Mouse (Mus musculus): ENCODE results near the gene Ecpas. TPM values are rescaled to one million over a fixed set of nuclear protein-coding genes. Genes with fewer than 3 reads are reported as not detected.

The Ecpas gene
- polyA plus RNA-seq, 1 experiment from 2014 or later, result 31.0 TPM

DNA sequence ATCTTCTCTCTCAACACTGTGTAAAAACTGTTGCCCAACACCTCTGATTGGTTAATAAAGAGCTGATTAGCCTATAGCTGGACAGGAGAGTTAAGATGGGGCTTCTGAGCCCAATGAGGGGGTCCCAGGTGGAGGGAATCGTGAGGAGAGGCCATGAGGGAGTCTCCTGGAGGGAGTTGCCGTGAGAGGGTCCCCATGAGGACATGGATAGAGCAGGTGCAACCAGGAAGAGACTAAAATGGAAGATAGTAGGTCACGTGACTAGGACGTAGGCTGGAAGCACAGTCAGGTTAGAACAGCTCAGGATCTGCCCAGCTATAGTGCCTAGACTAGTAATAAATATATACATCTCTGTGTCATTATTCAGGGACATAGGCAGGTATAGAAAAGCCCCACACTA, 21.8 kb upstream of the Ecpas start:
- WGBS, result 83% methylated on average over 4 of the region's 4 CpGs
- Histone ChIP-seq H3K4me2 (no peak overlapping the region), H3K9ac (no peak overlapping the region), H3K36me3 (no peaks in the 10 kb centered on the region), H3K9me3 (replicated peaks) (no peaks in the 10 kb centered on the region), H3K27ac (no peak overlapping the region), H3K27me3 (no peaks in the 10 kb centered on the region), H3K4me1 (peaks cover 4% of the 10 kb centered on the region; the same call in 1 of the 2 replicates), H3K4me3 (replicated peaks) (no peak overlapping the region)
- 0 out of 2 replicates have a peak, but pooled peaks have one; percentile 6 for ATAC-seq (replicated peaks; ENCODE audit: low FRiP score)

DNA sequence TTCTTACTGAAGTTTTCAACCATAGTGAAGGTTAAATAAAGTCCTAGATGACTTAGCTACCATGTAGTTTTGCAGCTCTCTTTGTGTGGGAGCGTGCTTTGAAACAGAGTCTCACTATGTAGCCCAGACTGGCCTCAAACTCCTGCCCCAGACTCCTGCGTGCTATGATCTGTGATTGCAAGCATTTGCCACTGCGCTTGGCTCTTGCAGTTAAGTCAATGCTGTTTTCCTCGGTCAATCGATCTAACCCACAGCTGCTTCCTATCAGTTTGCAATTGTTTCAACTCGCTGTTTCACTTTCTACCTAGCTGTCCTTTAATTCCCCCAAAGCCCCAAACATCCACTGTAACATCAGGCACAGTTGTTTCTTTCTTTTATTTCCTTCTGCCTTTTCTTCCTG, 20.0 kb upstream of the Ecpas start:
- Histone ChIP-seq H3K9ac (no peak overlapping the region), H3K27me3 (no peaks in the 10 kb centered on the region), H3K4me3 (replicated peaks) (no peak overlapping the region), H3K4me1 (peaks cover 4% of the 10 kb centered on the region; the same call in 1 of the 2 replicates), H3K4me2 (no peak overlapping the region), H3K36me3 (no peaks in the 10 kb centered on the region), H3K27ac (no peak overlapping the region), H3K9me3 (replicated peaks) (no peaks in the 10 kb centered on the region)
- 82% methylated on average over 6 of the region's 6 CpGs for WGBS
- ATAC-seq (replicated peaks; ENCODE audit: low FRiP score), result no peak

DNA sequence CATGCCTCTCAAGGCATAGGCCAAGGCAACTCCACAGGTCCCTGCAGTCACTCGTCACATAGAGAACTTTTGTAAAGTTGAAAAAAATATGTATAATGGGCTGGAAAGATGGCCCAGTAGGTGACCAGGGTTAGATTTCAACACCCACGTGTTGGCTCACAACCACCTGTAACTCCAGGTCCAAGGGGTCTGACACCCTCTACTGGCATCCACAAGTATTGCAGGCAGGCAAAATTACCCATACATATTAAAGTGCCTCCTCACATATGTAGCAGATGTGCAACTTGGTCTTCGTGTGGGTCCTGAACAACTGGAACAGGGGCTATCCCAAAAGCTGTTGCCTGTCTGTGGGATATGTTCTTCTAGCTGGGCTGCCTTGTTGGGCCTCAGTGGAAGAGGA, 15.1 kb upstream of the Ecpas start:
- Histone ChIP-seq H3K4me2 (no peak overlapping the region), H3K9ac (no peak overlapping the region), H3K36me3 (no peaks in the 10 kb centered on the region), H3K27me3 (no peaks in the 10 kb centered on the region), H3K9me3 (replicated peaks) (no peaks in the 10 kb centered on the region), H3K4me3 (replicated peaks) (no peak overlapping the region), H3K4me1 (no peaks in the 10 kb centered on the region), H3K27ac (no peak overlapping the region)
- ATAC-seq (replicated peaks; ENCODE audit: low FRiP score), result no peak
- 62% methylated on average over 3 of the region's 3 CpGs for WGBS

DNA sequence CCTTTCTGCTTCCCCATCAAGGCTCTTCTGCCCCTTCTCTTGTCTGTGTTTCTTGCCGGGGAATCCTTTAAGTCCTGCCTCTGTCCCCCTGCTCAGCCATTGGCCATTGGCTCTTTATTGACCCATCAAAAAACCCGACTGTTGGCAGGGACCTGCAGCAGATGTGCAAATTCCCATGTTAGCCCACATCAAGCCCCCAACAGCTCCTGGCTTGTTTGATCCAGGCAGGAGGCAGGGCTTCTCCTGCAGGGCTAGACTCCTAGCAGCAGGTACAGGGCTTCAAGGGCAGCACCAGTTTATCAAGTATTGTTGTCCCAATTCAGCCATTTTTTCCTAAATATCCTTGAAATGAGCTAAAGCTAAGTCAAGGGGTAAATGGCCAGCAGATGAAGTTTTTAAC, 13.6 kb upstream of the Ecpas start:
- H3K4me3 ChIP-seq (replicated peaks), result no peak overlapping the region
- no peaks in the 10 kb centered on the region for H3K9me3 ChIP-seq (replicated peaks)
- no peak overlapping the region for H3K4me2 ChIP-seq
- no peak overlapping the region for H3K27ac ChIP-seq
- WGBS, result 11% methylated on average over 2 of the region's 2 CpGs
- ATAC-seq (replicated peaks; ENCODE audit: low FRiP score), result no peak
- H3K9ac ChIP-seq, result no peak overlapping the region
- H3K4me1 ChIP-seq, result no peaks in the 10 kb centered on the region
- no peaks in the 10 kb centered on the region for H3K36me3 ChIP-seq
- H3K27me3 ChIP-seq, result no peaks in the 10 kb centered on the region

DNA sequence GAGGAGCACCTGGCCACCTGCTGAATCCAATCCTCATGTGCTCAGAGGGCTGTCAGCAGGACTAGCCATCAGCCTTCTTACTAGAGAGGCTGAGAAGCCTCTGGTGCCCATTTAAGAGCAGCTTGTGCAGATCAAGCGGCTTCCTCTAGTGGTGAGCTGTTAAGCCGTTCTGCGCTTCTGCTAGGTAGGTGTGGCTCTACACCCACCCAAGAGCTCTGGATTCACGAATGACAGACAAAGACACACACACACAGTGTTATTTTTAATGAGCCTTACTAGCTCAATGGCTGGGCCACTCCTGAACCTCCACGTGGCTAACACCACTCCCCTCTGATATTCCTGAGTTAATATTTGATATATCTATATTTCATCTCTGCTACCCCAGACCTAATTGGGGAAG, 13.1 kb upstream of the Ecpas start:
- Histone ChIP-seq H3K9me3 (replicated peaks) (no peaks in the 10 kb centered on the region), H3K27ac (no peak overlapping the region), H3K4me3 (replicated peaks) (no peak overlapping the region), H3K4me1 (no peaks in the 10 kb centered on the region), H3K9ac (no peak overlapping the region), H3K27me3 (no peaks in the 10 kb centered on the region), H3K36me3 (no peaks in the 10 kb centered on the region), H3K4me2 (no peak overlapping the region)
- 32% methylated on average over 5 of the region's 5 CpGs for WGBS
- ATAC-seq (replicated peaks; ENCODE audit: low FRiP score), result no peak

DNA sequence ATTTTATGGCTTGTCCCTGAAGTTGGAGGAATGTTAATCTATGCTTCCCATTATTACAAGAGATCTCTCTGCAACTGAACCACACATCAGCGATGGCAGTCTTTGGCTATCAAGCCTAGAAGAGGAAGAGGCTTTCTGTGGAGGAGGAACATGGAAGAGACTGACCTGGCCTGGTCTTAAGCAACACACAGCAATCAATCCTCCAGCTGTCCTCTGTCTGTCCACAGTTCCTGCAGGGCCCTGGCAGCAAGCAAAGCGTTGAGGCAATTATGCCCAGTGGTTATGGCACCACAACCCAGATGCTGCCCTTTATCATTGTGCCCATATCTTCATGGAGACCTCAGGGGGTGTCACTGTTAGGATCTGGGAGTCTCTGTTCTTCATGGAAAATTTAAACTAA, 11.4 kb upstream of the Ecpas start:
- ATAC-seq (replicated peaks; ENCODE audit: low FRiP score), result no peak

DNA sequence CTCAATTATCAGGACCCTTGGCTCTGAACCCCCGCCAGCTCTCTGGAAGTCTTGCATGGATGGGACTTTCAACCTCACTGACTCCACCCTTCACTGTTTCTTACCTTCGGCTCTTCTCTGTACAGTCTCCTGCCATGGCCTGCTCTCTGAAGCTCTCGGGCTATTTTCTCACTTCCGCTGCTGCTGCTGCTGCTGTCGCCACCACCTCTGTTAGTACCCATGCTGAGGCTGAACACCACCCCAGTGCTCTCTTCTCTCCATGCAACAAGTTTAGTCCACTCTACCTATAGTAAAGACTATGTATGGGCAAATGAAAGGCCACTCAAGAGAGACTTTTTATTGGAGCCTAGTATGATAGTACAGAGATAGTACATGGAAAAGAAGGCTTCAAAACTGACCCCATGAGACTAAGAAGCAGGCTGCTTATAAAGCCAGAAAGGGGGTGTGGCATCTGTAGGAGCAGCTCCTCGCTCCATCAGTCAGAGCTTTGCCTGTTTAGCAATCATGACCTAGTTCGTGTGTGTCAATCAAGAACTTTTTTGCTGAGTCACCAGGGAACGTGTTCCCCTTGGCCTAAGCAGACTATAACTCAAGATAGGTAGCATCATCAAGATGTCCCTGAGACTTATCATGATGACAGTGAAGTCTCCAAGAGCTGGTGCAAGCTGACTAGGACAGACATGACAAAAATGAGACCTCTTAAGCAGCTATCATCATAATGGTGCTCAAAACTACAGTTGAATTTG, 2.7 kb upstream of the Ecpas start:
- Histone ChIP-seq H3K4me3 (replicated peaks) (no peak overlapping the region), H3K36me3 (no peaks in the 10 kb centered on the region), H3K27me3 (no peaks in the 10 kb centered on the region), H3K9ac (no peak overlapping the region), H3K4me1 (peaks cover 12% of the 10 kb centered on the region), H3K9me3 (replicated peaks) (no peaks in the 10 kb centered on the region), H3K27ac (no peak overlapping the region), H3K4me2 (no peak overlapping the region)
- no peak for ATAC-seq (replicated peaks; ENCODE audit: low FRiP score)
- WGBS, result 78% methylated on average over 8 of the region's 8 CpGs

More for the DNA sequence above, 11.4 kb upstream of the Ecpas start:
- WGBS, result 72% methylated on average over 2 of the region's 2 CpGs
- no peak overlapping the region for H3K4me2 ChIP-seq
- H3K4me3 ChIP-seq (replicated peaks), result no peak overlapping the region
- H3K4me1 ChIP-seq, result no peaks in the 10 kb centered on the region
- H3K27ac ChIP-seq, result no peak overlapping the region
- no peaks in the 10 kb centered on the region for H3K27me3 ChIP-seq
- no peaks in the 10 kb centered on the region for H3K36me3 ChIP-seq
- H3K9me3 ChIP-seq (replicated peaks), result no peaks in the 10 kb centered on the region
- no peak overlapping the region for H3K9ac ChIP-seq

DNA sequence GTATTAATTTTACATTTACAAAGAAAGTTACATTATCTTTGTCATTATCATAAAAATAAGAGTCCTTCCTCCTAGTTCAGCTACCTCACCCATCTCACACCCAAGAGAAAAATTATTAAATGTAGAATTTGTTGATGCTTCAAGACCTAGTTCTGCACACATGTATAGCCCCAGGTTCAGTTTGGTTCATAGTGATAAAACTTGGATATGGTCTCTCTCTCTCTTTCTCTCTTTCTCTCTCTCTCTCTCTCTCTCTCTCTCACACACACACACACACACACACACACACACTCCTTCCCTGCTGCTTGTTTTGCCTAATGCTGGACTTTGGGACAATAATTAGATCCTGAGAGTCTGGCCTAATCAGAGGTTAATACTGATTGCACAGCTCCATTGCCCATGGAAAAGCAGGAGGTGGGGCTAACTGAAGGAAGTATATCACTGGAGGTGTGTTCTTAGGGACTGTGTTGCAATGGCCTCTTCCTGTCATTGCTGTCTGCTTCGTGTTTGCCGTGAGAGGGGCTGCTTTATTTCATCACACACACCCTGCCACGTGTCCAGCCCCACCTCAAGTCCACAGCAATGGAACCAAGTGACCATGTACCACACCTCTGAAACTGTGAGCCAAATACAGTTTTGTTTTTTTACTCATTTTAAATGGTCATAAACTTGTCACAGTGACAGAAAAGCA, 932 bp upstream of the Ecpas start:
- Histone ChIP-seq H3K36me3 (no peaks in the 10 kb centered on the region), H3K9me3 (replicated peaks) (no peaks in the 10 kb centered on the region), H3K27ac (no peak overlapping the region), H3K4me3 (replicated peaks) (peak overlapping the region; percentile 78; the same call in 1 of the 2 replicates), H3K4me1 (peaks cover 15% of the 10 kb centered on the region), H3K27me3 (no peaks in the 10 kb centered on the region), H3K9ac (no peak overlapping the region), H3K4me2 (peak overlapping the region; percentile 83)
- 34% methylated on average over 3 of the region's 3 CpGs for WGBS
- ATAC-seq (replicated peaks; ENCODE audit: low FRiP score), result no peak

DNA sequence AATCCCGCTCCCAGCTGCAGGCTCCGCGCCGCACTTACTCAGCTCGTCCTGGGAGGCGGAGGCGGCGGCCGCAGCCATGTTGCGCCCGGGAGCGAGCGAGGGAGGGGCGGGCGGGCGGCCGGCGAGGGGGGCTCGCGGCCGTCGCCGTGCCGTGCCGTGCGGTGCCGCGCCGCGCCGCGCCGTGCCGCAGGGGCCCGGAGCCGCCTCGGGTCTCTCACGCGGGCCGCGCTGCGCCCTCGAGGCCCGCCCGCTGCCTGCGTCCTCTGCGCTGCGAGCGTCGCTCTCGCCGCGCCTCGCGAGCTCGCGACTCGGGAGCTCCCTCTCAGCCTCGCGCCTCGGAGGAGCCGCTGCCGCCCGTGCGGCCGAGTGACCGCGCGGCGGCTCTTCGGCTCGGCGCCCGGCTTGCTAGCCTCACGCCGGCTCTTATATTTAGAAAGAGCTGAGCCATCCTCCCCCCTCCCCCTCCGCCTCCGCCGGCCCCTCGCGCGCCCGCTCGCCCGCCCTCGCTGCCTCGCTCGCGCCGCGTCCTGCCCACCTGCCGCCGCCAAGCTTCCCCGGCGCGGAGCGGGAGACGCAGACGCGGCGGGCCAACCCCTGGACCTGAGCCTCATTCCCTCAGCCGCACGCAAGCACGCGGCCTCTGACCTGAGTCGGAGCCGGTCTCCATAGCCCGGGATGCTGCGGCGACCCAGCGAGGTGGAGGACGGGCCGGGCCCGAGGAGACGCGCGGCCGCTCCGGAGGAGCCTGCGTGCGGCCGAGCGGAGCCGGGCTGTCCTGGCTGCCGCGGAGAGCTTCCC, 519 bp downstream of the Ecpas start:
- H3K4me1 ChIP-seq, result peaks cover 15% of the 10 kb centered on the region
- H3K4me3 ChIP-seq (replicated peaks), result peak overlapping the region; percentile 78
- no peaks in the 10 kb centered on the region for H3K27me3 ChIP-seq
- no peaks in the 10 kb centered on the region for H3K36me3 ChIP-seq
- peak; percentile 78 for ATAC-seq (replicated peaks; ENCODE audit: low FRiP score)
- under 1% methylated on average over 121 of the region's 126 CpGs for WGBS
- peak overlapping the region; percentile 83 for H3K4me2 ChIP-seq
- H3K27ac ChIP-seq, result peak overlapping the region; percentile 99
- peak overlapping the region; percentile 82 for H3K9ac ChIP-seq
- H3K9me3 ChIP-seq (replicated peaks), result no peaks in the 10 kb centered on the region

DNA sequence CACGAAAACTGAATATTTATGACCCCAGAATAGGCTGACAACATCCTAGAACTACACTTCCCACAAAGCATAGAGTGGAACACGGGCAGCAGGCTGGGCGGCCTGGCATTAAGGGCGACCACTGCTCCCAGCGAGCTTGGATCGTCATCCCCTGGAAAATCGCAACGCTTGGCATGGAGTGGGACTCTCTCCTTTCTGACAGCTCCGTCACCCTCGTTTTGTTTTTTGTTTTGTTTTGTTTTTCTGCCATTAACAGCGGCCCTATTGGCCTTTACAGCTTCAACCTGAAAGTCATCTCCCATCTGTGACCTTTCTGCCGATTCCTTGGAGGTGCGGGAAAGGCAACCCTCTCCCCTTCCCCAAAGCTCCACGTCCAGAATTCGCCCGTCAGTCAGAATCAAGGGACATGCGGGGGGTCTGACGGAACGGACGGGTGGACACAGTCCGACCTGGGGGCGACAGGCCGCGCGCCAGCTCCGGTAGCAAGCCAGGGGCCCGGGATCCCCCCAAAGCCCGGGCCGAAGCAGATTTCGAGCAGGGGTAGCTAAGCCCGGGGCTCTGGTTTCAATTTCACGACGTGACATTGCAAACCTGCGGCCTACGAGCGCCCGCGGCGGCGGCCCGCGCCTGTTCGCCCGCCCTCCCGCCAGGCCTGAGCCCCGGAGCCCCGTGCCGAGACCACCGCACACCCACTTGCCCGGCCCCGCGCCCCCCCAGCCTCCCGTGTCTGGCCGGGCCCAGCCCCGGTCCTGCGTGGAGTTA, 1.3 kb downstream of the Ecpas start:
- Histone ChIP-seq H3K4me3 (replicated peaks) (peak overlapping the region; percentile 78), H3K9ac (peak overlapping the region; percentile 82), H3K36me3 (no peaks in the 10 kb centered on the region), H3K4me1 (peaks cover 15% of the 10 kb centered on the region), H3K27ac (peak overlapping the region; percentile 99), H3K9me3 (replicated peaks) (no peaks in the 10 kb centered on the region), H3K4me2 (peak overlapping the region; percentile 83), H3K27me3 (no peaks in the 10 kb centered on the region)
- under 1% methylated on average over 56 of the region's 56 CpGs for WGBS
- ATAC-seq (replicated peaks; ENCODE audit: low FRiP score), result peak; percentile 63

DNA sequence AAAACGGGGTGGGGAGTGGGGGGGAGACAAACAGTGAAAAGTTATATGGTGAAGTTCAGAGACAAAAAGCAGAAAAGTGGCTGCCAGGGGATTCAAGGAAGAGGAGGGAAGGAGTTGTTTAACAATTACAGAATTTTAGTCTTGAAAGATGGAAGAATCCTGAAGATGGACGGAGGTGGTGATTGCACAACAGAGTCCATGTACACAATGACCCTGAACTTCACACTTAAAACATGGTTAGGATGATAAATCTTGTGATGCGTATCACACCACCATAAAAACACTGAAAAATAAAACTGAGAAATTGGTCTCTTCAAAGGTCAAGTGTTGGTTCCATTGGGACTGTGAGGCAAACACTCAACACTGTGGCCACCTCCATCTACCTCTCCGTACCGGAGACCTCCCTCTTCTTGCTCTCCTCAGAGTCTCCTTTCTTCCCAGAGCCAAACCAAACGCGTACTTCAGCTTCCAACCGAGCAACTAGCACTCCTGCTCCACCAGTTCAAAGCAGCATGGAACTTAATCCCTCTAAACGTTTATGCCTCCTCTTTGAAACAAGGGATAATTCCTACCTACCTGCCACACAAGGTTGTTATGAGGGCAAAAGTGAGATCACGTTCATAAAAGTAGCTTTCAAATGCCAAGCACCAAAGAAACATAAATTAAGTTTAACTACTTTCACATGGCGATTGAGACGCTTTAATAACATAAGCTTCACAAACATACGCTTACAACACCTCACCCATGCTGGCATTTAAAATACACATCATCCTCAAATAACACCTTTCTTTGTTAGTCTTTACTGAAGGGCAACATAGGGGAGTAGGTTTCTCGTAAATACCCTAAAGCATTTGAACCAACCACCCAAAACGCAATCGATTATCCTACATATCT, 2.1 kb downstream of the Ecpas start:
- Histone ChIP-seq H3K9ac (peak overlapping the region; percentile 82; the same call in 1 of the 2 replicates), H3K36me3 (no peaks in the 10 kb centered on the region), H3K27me3 (no peaks in the 10 kb centered on the region), H3K9me3 (replicated peaks) (no peaks in the 10 kb centered on the region), H3K4me2 (peak overlapping the region; percentile 83), H3K27ac (no peak overlapping the region), H3K4me3 (replicated peaks) (peak overlapping the region; percentile 78), H3K4me1 (peaks cover 15% of the 10 kb centered on the region)
- no peak for ATAC-seq (replicated peaks; ENCODE audit: low FRiP score)
- 30% methylated on average over 16 of the region's 16 CpGs for WGBS
